Mouse (Mus musculus): ENCODE measurements around the gene Usp28.

Gene Usp28

GRCm38 (mm10) chr9:49023956-49024355, 38.8 kb downstream of the Usp28 start:
- no peak for DNase-seq (ENCODE audit: low spot score)

- no peak for DNase-seq (ENCODE audit: low spot score)
Observed at GRCm38 (mm10) chr9:49024529-49024928, 39.4 kb downstream of the Usp28 start.

- DNase-seq (ENCODE audit: low spot score), result no peak
Observed at GRCm38 (mm10) chr9:49034764-49035163, 49.6 kb downstream of the Usp28 start.

- peak; percentile 38 for DNase-seq (ENCODE audit: low spot score)
Observed at GRCm38 (mm10) chr9:49050901-49051300, 65.7 kb downstream of the Usp28 start.

GRCm38 (mm10) chr9:49051349-49051748, 66.2 kb downstream of the Usp28 start:
- peak; percentile 39 for DNase-seq (ENCODE audit: low spot score)

GRCm38 (mm10) chr9:49054028-49054427, 68.9 kb downstream of the Usp28 start:
- no peak for DNase-seq (ENCODE audit: low spot score)

- peak; percentile 95 for DNase-seq (ENCODE audit: low spot score)
Observed at GRCm38 (mm10) chr9:49055333-49056205, 70.4 kb downstream of the Usp28 start, which contains the start of gene Zw10. Zw10 (plus strand) TSS chr9:49055613.

- DNase-seq (ENCODE audit: low spot score), result no peak
Observed at GRCm38 (mm10) chr9:49076847-49077246, 91.7 kb downstream of the Usp28 start.

- DNase-seq (ENCODE audit: low spot score), result no peak
Observed at GRCm38 (mm10) chr9:49081107-49081506, 95.9 kb downstream of the Usp28 start, which contains the start of gene Tmprss5. Tmprss5 (plus strand) TSS chr9:49081260.

- peak; percentile 47 for DNase-seq (ENCODE audit: low spot score)
Observed at GRCm38 (mm10) chr9:49081561-49081960, 96.4 kb downstream of the Usp28 start.

GRCm38 (mm10) chr9:49087317-49087716, 102.1 kb downstream of the Usp28 start:
- no peak for DNase-seq (ENCODE audit: low spot score)

Data from testis, postnatal 14 days (tissue).